Mouse (Mus musculus) lung, embryonic 15.5 days (tissue): ENCODE results near the gene Hspa4l. TPM values are rescaled to one million over a fixed set of nuclear protein-coding genes. Genes with fewer than 3 reads are reported as not detected.

Experiments
- polyA plus RNA-seq: library from polyadenylated mRNA; unstranded; fragments of >200 nt; fragmentation: Nextera tagmentation; extraction: Ambion mirVana; gene quantifications from 2 replicates; pipeline ENCODE4 v1.2.1, GENCODE M21; 2015

The Hspa4l gene
- polyA plus RNA-seq, 1 experiment from 2014 or later: 20.4 TPM

Other genes starting within 250 kb of the Hspa4l start
- 2.4 TPM in 2 replicates for gene Intu, start 213.2 kb upstream of the Hspa4l start, polyA plus RNA-seq
- 0.11 and 0.26 TPM in 2 replicates for gene Slc25a31, start 35.6 kb upstream of the Hspa4l start, polyA plus RNA-seq
- gene Plk4, start 55.5 kb downstream of the Hspa4l start, polyA plus RNA-seq: 71.9 and 72.9 TPM in 2 replicates
- gene Mfsd8, start 102.4 kb downstream of the Hspa4l start, polyA plus RNA-seq: 7.7 and 7.8 TPM in 2 replicates
- gene Abhd18, start 102.5 kb downstream of the Hspa4l start, polyA plus RNA-seq: 6.5 and 6.8 TPM in 2 replicates
- 0.10 and 0.28 TPM in 2 replicates for gene 1700034I23Rik, start 158.0 kb downstream of the Hspa4l start, polyA plus RNA-seq
- gene Larp1b, start 205.3 kb downstream of the Hspa4l start, polyA plus RNA-seq: 3.4 and 3.6 TPM in 2 replicates